Mouse (Mus musculus) gastrocnemius, adult 8-10 months (tissue): ENCODE results near the gene Senp7. TPM values are rescaled to one million over a fixed set of nuclear protein-coding genes. Genes with fewer than 3 reads are reported as not detected.
"Not testable (repeated sequence)": the region's sequence is repeated elsewhere in the genome, so short reads cannot be mapped to it uniquely, and the experiment has no call there.

Experiments used
- DNase-seq, 2 experiments: peaks; one replicate each; pipeline ENCODE4 v3.0.0; 2022; ENCODE audit warnings: low spot score in 2 of 2
- microRNA-seq: library from miRNA; unstranded; fragments of <30 nt; microRNA quantifications from one replicate; pipeline ENCODE4 v1.2.0, GENCODE M21; 2022
- total RNA-seq, 4 experiments: library from RNA; stranded (reverse); gene quantifications; 2 replicates each; pipeline ENCODE4 v1.2.4; 2022

The Senp7 gene
- total RNA-seq, 4 experiments from 2014 or later: 8.3 to 10.5 (median 9.3) TPM

GRCm38 (mm10) chr16:56124045-56124444 lies 75.9 kb downstream of the Senp7 start:
- no peak for DNase-seq

GRCm38 (mm10) chr16:56131666-56132065 lies 83.5 kb downstream of the Senp7 start:
- DNase-seq: no peak

DNA sequence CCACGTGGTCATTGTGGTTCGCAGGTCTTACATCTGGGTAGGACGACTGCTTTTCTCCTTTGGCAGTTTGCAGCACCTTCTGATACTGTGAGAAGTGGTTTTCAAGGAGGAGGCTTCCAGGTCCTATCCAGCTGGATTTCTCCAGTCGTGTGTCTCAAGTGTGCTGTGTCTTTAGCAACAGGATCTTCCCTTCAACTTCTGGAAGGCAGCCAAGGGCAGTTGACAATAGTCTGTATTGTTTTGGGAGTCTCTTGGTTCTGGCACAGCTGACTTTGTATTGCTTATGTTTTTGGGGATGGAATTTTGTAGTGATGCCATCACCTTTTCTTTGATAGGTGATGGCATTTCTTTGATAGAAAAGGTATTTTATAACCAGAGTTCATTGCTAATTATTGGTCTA lies 86.0 kb downstream of the Senp7 start:
- no peak for DNase-seq

DNA sequence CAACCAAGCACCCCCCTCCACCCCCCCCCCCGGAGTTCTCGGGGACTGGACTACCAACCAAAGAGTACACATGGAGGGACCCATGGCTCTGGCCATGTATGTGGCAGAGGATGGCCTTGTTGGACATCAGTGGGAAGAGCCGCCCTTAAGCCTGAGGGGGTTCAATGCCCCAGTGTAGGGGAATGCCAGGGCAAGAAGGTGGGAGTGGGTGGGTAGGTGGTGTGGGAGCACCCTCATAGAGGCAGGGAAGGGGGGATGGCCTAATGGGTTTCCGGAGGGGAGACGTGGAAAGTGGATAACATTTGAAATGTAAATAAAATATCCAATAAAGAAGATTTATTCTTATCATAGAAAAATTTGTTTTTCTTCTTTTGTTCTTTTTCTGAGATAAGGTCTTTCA lies 89.5 kb downstream of the Senp7 start:
- not testable (repeated sequence) for DNase-seq

GRCm38 (mm10) chr16:56139921-56140320 lies 91.8 kb downstream of the Senp7 start:
- no peak for DNase-seq

GRCm38 (mm10) chr16:56144876-56145555 lies 96.9 kb downstream of the Senp7 start:
- no peak for DNase-seq

GRCm38 (mm10) chr16:56147679-56148078 lies 99.5 kb downstream of the Senp7 start:
- DNase-seq: no peak

DNA sequence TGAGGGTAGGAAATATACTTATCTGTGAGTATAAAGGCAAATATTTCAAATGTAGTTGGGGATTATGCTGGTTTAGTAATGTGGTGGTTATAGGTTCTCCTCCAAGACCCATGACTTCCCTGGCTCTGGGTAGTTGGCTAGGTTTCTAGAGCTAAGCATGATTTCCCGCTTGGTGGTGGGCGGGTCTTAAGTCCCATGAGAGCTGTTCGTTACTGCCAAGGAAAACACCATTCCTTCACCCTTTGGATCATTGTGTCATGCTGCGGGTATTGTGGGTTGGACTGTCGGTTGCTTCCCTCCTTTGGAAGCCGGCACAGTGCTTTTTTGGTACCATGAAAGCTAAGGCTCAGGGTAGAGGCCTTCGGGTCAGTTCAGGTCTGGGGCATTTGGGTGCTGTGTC lies 115.3 kb downstream of the Senp7 start:
- DNase-seq: no peak

DNA sequence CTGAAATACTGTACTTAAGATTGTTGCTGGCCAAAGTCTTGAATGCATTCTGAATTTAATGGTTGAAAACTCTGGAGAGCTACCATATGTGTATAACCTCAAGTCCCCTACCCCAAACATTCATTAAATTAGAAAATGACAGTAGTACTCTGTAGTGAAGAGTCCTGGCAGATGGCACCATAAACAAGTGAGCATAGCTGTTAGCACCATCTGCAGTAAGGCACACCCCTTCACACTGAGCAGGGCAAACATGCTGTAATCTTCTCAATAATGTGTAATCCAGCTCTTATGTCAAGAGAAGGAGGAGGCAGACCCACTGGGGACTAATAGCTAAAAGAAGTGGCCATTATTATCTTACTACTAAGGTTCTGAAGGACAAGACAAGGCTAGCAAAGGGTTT lies 122.1 kb downstream of the Senp7 start:
- no peak for DNase-seq

DNA sequence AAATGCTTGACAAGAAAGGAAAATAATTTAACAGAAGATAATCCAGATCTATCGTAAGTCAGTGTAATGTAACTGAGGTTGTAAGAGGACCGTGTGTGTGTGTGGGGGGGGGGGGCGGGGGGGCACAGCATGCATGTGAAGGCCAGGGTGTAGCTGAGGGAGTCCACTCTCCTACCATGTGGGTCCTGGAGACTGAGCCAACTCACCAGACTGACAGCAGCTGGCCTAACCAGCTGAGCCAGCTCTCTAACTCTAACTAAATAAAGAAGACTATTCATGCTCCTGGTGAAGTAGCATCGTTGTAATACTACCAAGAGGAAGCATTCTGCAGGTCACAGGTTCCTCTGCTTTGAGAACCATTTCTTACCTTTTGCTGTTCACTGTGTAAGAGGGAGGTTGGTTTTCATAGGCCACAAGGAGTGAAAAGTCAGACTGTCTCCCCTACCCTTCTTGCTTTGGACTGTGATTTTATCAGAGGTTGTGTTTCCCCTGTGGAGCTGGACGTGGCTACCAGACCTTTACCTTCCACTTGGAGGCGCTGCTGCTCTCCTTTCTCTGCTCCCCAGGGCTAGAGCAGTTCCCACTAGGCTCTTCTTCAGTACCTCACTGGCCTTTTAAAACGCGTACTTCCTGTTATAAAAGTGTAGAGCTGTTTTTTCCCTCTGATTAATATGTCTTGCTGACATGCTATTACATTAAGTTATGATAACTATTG lies 127.9 kb downstream of the Senp7 start:
- DNase-seq: no peak

- no peak for DNase-seq
Observed at GRCm38 (mm10) chr16:56186863-56187262, 138.7 kb downstream of the Senp7 start.

DNA sequence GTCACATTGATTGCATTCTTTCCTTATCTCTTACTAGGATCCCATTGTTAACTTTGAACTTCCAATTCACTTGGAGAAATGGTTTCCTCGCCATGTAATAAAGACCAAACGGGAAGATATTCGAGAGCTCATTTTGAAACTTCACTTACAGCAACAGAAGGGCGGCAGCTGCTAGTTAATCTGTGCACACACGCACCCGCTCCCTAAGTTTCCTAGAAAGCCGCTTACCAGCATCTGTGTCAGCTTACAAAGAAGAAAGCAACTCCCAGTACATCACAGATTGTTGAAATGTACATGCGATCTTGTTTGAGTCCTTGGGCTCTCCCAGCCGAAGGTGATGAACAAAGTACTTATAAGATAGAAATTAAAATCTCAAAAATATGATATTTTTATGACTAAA lies 140.1 kb downstream of the Senp7 start:
- no peak for DNase-seq

- no peak for DNase-seq
Observed at GRCm38 (mm10) chr16:56204051-56204450, 155.9 kb downstream of the Senp7 start, which contains the start of gene Impg2. Gene Impg2 (plus strand): TSS chr16:56204313.

DNA sequence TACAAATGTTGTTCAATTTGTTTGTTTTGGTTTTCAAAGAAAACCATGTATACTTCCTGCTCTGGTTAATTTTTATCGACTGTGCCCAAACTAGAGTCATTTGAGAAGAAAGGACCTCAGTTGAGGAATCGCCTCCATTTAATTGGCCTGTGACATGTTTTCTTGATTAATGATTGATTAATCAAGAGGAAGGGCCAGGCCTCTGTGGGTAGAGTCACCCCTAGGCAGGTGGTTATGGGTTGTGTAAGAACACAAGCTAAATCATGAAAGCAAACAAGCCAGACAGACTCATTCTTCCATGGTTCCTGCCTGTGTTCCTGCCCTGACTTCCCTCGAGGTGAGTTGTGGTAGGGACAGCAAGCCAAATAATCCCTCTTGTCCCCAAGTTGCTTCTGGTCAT lies 164.6 kb downstream of the Senp7 start:
- no peak for DNase-seq

DNA sequence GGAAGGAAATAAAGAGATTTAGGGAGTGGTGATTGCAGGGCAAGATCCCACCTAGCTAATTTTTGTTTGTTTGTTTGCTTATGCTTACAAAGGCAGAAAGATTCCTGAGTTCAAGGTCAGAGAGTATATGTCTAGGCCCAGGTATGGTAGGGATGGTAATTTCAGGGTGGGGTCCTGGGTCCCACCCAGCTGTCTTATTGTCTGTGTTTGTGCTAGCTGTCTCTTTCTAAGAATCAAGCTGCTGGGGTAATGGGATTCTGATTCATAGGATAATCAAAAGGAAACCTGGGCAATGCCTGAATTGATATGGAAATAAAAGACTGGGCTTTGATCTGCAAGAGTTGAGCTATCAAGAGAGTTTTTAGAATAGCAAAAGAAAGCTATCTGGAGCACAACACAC lies 179.5 kb downstream of the Senp7 start:
- DNase-seq: no peak

DNA sequence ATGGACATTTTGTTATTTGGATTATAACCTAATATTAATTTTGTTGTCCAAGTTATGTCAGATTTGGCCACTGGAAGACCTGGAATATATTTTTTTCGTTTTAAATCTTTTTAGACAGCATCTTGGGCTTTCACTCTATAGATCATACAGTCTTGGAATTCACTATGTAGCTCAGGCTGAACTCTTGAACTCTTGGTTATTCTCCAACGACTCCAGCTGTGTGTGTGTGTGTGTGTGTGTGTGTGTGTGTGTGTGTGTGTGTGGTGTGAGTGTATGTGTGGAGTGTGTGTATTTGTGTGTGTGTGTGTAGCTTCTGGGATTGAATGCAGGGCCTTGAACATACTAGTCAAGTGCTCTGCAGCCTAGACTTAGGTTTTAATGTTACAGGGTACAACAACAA lies 181.3 kb downstream of the Senp7 start:
- no peak for DNase-seq

DNA sequence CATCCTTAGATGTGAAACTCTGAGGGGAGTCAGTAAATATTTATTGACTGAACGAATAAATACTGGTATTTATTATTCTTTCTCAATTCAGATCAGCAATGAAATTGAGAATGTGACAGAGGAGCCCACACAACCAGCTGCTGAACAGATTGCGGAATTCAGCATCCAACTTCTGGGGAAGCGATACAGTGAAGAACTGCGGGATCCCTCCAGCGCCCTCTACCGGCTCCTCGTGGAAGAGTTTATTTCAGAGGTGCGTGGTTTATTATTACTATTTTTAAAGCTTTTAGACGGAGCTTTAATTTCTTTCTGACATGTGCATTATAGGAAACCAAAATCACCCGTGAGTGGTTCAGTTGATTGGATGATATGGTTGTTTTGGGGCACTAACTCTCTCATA lies 183.2 kb downstream of the Senp7 start:
- DNase-seq: no peak

DNA sequence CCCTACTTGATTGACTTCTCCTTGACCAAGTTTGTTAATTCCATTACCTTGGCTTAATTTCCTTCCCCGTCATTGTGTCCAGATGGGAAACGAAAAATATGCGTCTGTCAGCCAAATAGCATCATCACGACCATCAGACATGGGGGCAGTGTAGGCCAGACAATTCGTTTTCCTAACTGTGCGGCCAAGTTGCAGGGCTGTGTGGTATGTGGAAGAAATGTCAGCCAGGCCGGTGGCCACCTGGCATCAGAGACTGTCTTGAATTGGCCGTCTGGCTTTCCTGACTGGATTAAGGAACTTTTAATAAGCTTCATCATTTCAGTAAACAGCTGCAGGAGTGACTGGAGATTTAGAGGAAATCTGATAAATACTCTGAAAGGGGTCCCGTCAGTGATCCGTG lies 184.6 kb downstream of the Senp7 start:
- DNase-seq: peak in 1 of 2 experiments; percentile 37

Small RNA genes lying within 50 kb of the gene (microRNA-seq; reads per million reads assigned to microRNA genes)
- not detected for gene Gm24047

Other genes with a start within 250 kb of the Senp7 start
- gene Nfkbiz, start 209.4 kb upstream of the Senp7 start, total RNA-seq: 1 to 10 TPM in 2 of 4 experiments, under 1 TPM in 2; 0.61 to 1.1 (median 0.93) TPM
- gene Nxpe3, start 153.1 kb upstream of the Senp7 start, total RNA-seq: under 1 TPM; 0.27 to 0.70 (median 0.38) TPM
- gene Cep97, start 113.5 kb upstream of the Senp7 start, total RNA-seq: 1 to 10 TPM; 4.3 to 7.2 (median 5.5) TPM
- 100 to 1,000 TPM; 479 to 689 (median 565) TPM for gene Rpl24, start 82.1 kb upstream of the Senp7 start, total RNA-seq
- gene Zbtb11, start 74.5 kb upstream of the Senp7 start, total RNA-seq: 10 to 100 TPM in 2 of 4 experiments, 1 to 10 TPM in 2; 9.6 to 15.0 (median 10.2) TPM
- gene Pcnp, start 18.6 kb upstream of the Senp7 start, total RNA-seq: 10 to 100 TPM; 54.8 to 66.4 (median 63.5) TPM
- gene Trmt10c, start 10.5 kb upstream of the Senp7 start, total RNA-seq: 1 to 10 TPM; 8.0 to 8.9 (median 8.4) TPM
- not detected for gene Impg2, start 156.0 kb downstream of the Senp7 start, total RNA-seq